Mouse (Mus musculus): ENCODE data around the gene Crtac1. TPM values are rescaled to one million over a fixed set of nuclear protein-coding genes. Genes with fewer than 3 reads are reported as not detected.
A peak's percentile ranks its signal among the peaks of the same experiment; 100 is the strongest.

Gene Crtac1
- total RNA-seq, 1 experiment, result 2.0 TPM

GRCm38 (mm10) chr19:42393920-42394319 is 37.7 kb downstream of the Crtac1 start:
- no peaks in the 10 kb centered on the region for H3K9me3 ChIP-seq (ENCODE audit: control insufficient read depth, insufficient read depth, low read depth, low read length)
- H3K4me1 ChIP-seq (ENCODE audit: control insufficient read depth in 2 of 2, insufficient read depth in 2 of 2, low read length in 2 of 2, poor library complexity in 1 of 2), result peaks cover 0 to 2% of the 10 kb centered on the region in 2 experiments; a peak in 1 of 4 replicates
- H3K27ac ChIP-seq (ENCODE audit: insufficient read depth, low read depth, low read length, poor library complexity, severe bottlenecking), result no peak overlapping the region
- no peaks in the 10 kb centered on the region for H3K36me3 ChIP-seq (ENCODE audit: control insufficient read depth, insufficient read depth, low read length, poor library complexity, severe bottlenecking)
- no peak for DNase-seq (ENCODE audit: low read depth, low spot score)
- no peak overlapping the region for H3K4me3 ChIP-seq (ENCODE audit: insufficient read depth in 1 of 2, low read depth in 1 of 2, low read length in 2 of 2, poor library complexity in 1 of 2, severe bottlenecking in 1 of 2)
- no peak overlapping the region for H3K9ac ChIP-seq (ENCODE audit: insufficient read depth, low read depth, low read length, poor library complexity, severe bottlenecking)
- in situ Hi-C loops (cut with MboI; ENCODE audit: low sequenced_read_pairs in 2 of 2, unreplicated experiment in 2 of 2), result no loop called here
- TF ChIP-seq ZC3H11A (IDR thresholded peaks at IDR 0.05; ENCODE audit: borderline replicate concordance, low read depth, low read length) (no peak), CHD2 (IDR thresholded peaks at IDR 0.05; ENCODE audit: low read depth, low read length) (no peak), ZNF384 (IDR thresholded peaks at IDR 0.05; ENCODE audit: low read depth, low read length) (no peak), HCFC1 (IDR thresholded peaks at IDR 0.05; ENCODE audit: borderline replicate concordance, insufficient read depth, low read length) (no peak), MAFK (IDR thresholded peaks at IDR 0.05; ENCODE audit: insufficient read depth, low read depth, low read length) (no peak)

- Histone ChIP-seq H3K9me3 (ENCODE audit: control insufficient read depth, insufficient read depth, low read depth, low read length) (no peaks in the 10 kb centered on the region), H3K9ac (ENCODE audit: insufficient read depth, low read depth, low read length, poor library complexity, severe bottlenecking) (no peak overlapping the region), H3K36me3 (ENCODE audit: control insufficient read depth, insufficient read depth, low read length, poor library complexity, severe bottlenecking) (no peaks in the 10 kb centered on the region), H3K27ac (ENCODE audit: insufficient read depth, low read depth, low read length, poor library complexity, severe bottlenecking) (no peak overlapping the region), H3K4me1 (ENCODE audit: control insufficient read depth in 2 of 2, insufficient read depth in 2 of 2, low read length in 2 of 2, poor library complexity in 1 of 2) (peaks cover 0 to 2% of the 10 kb centered on the region in 2 experiments; a peak in 1 of 4 replicates), H3K4me3 (ENCODE audit: insufficient read depth in 1 of 2, low read depth in 1 of 2, low read length in 2 of 2, poor library complexity in 1 of 2, severe bottlenecking in 1 of 2) (no peak overlapping the region)
- in situ Hi-C loops (cut with MboI; ENCODE audit: low sequenced_read_pairs in 2 of 2, unreplicated experiment in 2 of 2), result no loop called here
- TF ChIP-seq MAFK (IDR thresholded peaks at IDR 0.05; ENCODE audit: insufficient read depth, low read depth, low read length) (no peak), CHD2 (IDR thresholded peaks at IDR 0.05; ENCODE audit: low read depth, low read length) (no peak), HCFC1 (IDR thresholded peaks at IDR 0.05; ENCODE audit: borderline replicate concordance, insufficient read depth, low read length) (no peak), ZNF384 (IDR thresholded peaks at IDR 0.05; ENCODE audit: low read depth, low read length) (no peak), ZC3H11A (IDR thresholded peaks at IDR 0.05; ENCODE audit: borderline replicate concordance, low read depth, low read length) (no peak)
- no peak for DNase-seq (ENCODE audit: low read depth, low spot score)
Measured at GRCm38 (mm10) chr19:42392094-42392493, 39.5 kb downstream of the Crtac1 start.

- in situ Hi-C loops (cut with MboI; ENCODE audit: low sequenced_read_pairs in 2 of 2, unreplicated experiment in 2 of 2), result no loop called here
Measured at GRCm38 (mm10) chr19:42389574-42389973, 42.0 kb downstream of the Crtac1 start.

GRCm38 (mm10) chr19:42384981-42385598 is 46.5 kb downstream of the Crtac1 start:
- no peak for TF ChIP-seq ZNF384 (IDR thresholded peaks at IDR 0.05; ENCODE audit: low read depth, low read length)
- no peak for TF ChIP-seq MAFK (IDR thresholded peaks at IDR 0.05; ENCODE audit: insufficient read depth, low read depth, low read length)
- no peak for TF ChIP-seq HCFC1 (IDR thresholded peaks at IDR 0.05; ENCODE audit: borderline replicate concordance, insufficient read depth, low read length)
- no peak for TF ChIP-seq ZC3H11A (IDR thresholded peaks at IDR 0.05; ENCODE audit: borderline replicate concordance, low read depth, low read length)
- TF ChIP-seq CHD2 (IDR thresholded peaks at IDR 0.05; ENCODE audit: low read depth, low read length), result no peak
- Histone ChIP-seq H3K27ac (ENCODE audit: insufficient read depth, low read depth, low read length, poor library complexity, severe bottlenecking) (peak overlapping the region; percentile 23; the same call in 1 of the 2 replicates), H3K4me1 (ENCODE audit: control insufficient read depth in 2 of 2, insufficient read depth in 2 of 2, low read length in 2 of 2, poor library complexity in 1 of 2) (peaks cover 0 to 22% of the 10 kb centered on the region in 2 experiments; a peak in 2 of 4 replicates), H3K4me3 (ENCODE audit: insufficient read depth in 1 of 2, low read depth in 1 of 2, low read length in 2 of 2, poor library complexity in 1 of 2, severe bottlenecking in 1 of 2) (peak overlapping the region; percentile 18 to 20; a peak in 3 of 4 replicates), H3K36me3 (ENCODE audit: control insufficient read depth, insufficient read depth, low read length, poor library complexity, severe bottlenecking) (no peaks in the 10 kb centered on the region), H3K9ac (ENCODE audit: insufficient read depth, low read depth, low read length, poor library complexity, severe bottlenecking) (no peak overlapping the region), H3K9me3 (ENCODE audit: control insufficient read depth, insufficient read depth, low read depth, low read length) (no peaks in the 10 kb centered on the region)
- peak; percentile 55 for DNase-seq (ENCODE audit: low read depth, low spot score)
- in situ Hi-C loops (cut with MboI; ENCODE audit: low sequenced_read_pairs in 2 of 2, unreplicated experiment in 2 of 2), result no loop called here

More at GRCm38 (mm10) chr19:42389574-42389973, 42.0 kb downstream of the Crtac1 start:
- H3K9ac ChIP-seq (ENCODE audit: insufficient read depth, low read depth, low read length, poor library complexity, severe bottlenecking), result no peak overlapping the region
- DNase-seq (ENCODE audit: low read depth, low spot score), result no peak
- H3K9me3 ChIP-seq (ENCODE audit: control insufficient read depth, insufficient read depth, low read depth, low read length), result no peaks in the 10 kb centered on the region
- H3K4me1 ChIP-seq (ENCODE audit: control insufficient read depth in 2 of 2, insufficient read depth in 2 of 2, low read length in 2 of 2, poor library complexity in 1 of 2), result peaks cover 0 to 10% of the 10 kb centered on the region in 2 experiments; a peak in 2 of 4 replicates
- no peak overlapping the region for H3K27ac ChIP-seq (ENCODE audit: insufficient read depth, low read depth, low read length, poor library complexity, severe bottlenecking)
- no peaks in the 10 kb centered on the region for H3K36me3 ChIP-seq (ENCODE audit: control insufficient read depth, insufficient read depth, low read length, poor library complexity, severe bottlenecking)
- no peak overlapping the region for H3K4me3 ChIP-seq (ENCODE audit: insufficient read depth in 1 of 2, low read depth in 1 of 2, low read length in 2 of 2, poor library complexity in 1 of 2, severe bottlenecking in 1 of 2)
- TF ChIP-seq ZNF384 (IDR thresholded peaks at IDR 0.05; ENCODE audit: low read depth, low read length) (no peak), HCFC1 (IDR thresholded peaks at IDR 0.05; ENCODE audit: borderline replicate concordance, insufficient read depth, low read length) (no peak), ZC3H11A (IDR thresholded peaks at IDR 0.05; ENCODE audit: borderline replicate concordance, low read depth, low read length) (no peak), CHD2 (IDR thresholded peaks at IDR 0.05; ENCODE audit: low read depth, low read length) (no peak), MAFK (IDR thresholded peaks at IDR 0.05; ENCODE audit: insufficient read depth, low read depth, low read length) (no peak)

Measured in ES-E14 (cell line).